Mouse (Mus musculus): ENCODE results near the gene Tvp23b. TPM values are rescaled to one million over a fixed set of nuclear protein-coding genes. Genes with fewer than 3 reads are reported as not detected.

Tvp23b gene
- polyA plus RNA-seq, 1 experiment from 2014 or later = 62.9 TPM

- WGBS = 77% methylated on average over 6 of the region's 6 CpGs
- no peak overlapping the region for H3K9ac ChIP-seq (ENCODE audit: low read depth, low read length)
- H3K9me3 ChIP-seq (ENCODE audit: control insufficient read depth, low read length) = no peaks in the 10 kb centered on the region
- H3K4me1 ChIP-seq (ENCODE audit: control insufficient read depth, insufficient read depth, low read length) = peaks cover 4% of the 10 kb centered on the region; the same call in 1 of the 2 replicates
- H3K27ac ChIP-seq (ENCODE audit: low read depth, low read length) = no peak overlapping the region
- H3K27me3 ChIP-seq (ENCODE audit: control insufficient read depth, insufficient read depth, low read length) = no peaks in the 10 kb centered on the region
- H3K36me3 ChIP-seq (ENCODE audit: control insufficient read depth, insufficient read depth, low read length) = no peaks in the 10 kb centered on the region
- no peak overlapping the region for H3K4me2 ChIP-seq (replicated peaks; ENCODE audit: low read depth, low read length)
- no peak overlapping the region for H3K4me3 ChIP-seq (ENCODE audit: low read length)
- no peak for ATAC-seq (ENCODE audit: low FRiP score, low TSS enrichment)
Observed at GRCm38 (mm10) chr11:62924091-62924761, 45.0 kb downstream of the Tvp23b start.

GRCm38 (mm10) chr11:62929799-62930198 is 50.5 kb downstream of the Tvp23b start:
- 10% methylated on average over 3 of the region's 3 CpGs for WGBS

GRCm38 (mm10) chr11:62930574-62930973 is 51.3 kb downstream of the Tvp23b start:
- Histone ChIP-seq H3K9me3 (ENCODE audit: control insufficient read depth, low read length) (no peaks in the 10 kb centered on the region), H3K27ac (ENCODE audit: low read depth, low read length) (no peak overlapping the region), H3K4me1 (ENCODE audit: control insufficient read depth, insufficient read depth, low read length) (no peaks in the 10 kb centered on the region), H3K27me3 (ENCODE audit: control insufficient read depth, insufficient read depth, low read length) (no peaks in the 10 kb centered on the region), H3K4me2 (replicated peaks; ENCODE audit: low read depth, low read length) (no peak overlapping the region), H3K4me3 (ENCODE audit: low read length) (no peak overlapping the region), H3K36me3 (ENCODE audit: control insufficient read depth, insufficient read depth, low read length) (no peaks in the 10 kb centered on the region), H3K9ac (ENCODE audit: low read depth, low read length) (no peak overlapping the region)
- ATAC-seq (ENCODE audit: low FRiP score, low TSS enrichment) = no peak
- WGBS = 80% methylated on average over 4 of the region's 4 CpGs

More at GRCm38 (mm10) chr11:62929799-62930198, 50.5 kb downstream of the Tvp23b start:
- Histone ChIP-seq H3K4me3 (ENCODE audit: low read length) (no peak overlapping the region), H3K27me3 (ENCODE audit: control insufficient read depth, insufficient read depth, low read length) (no peaks in the 10 kb centered on the region), H3K4me2 (replicated peaks; ENCODE audit: low read depth, low read length) (no peak overlapping the region), H3K27ac (ENCODE audit: low read depth, low read length) (no peak overlapping the region), H3K9ac (ENCODE audit: low read depth, low read length) (no peak overlapping the region), H3K4me1 (ENCODE audit: control insufficient read depth, insufficient read depth, low read length) (no peaks in the 10 kb centered on the region), H3K9me3 (ENCODE audit: control insufficient read depth, low read length) (no peaks in the 10 kb centered on the region), H3K36me3 (ENCODE audit: control insufficient read depth, insufficient read depth, low read length) (no peaks in the 10 kb centered on the region)
- 0 out of 2 replicates have a peak, but pooled peaks have one; percentile 32 for ATAC-seq (ENCODE audit: low FRiP score, low TSS enrichment)

GRCm38 (mm10) chr11:62931141-62931540 is 51.9 kb downstream of the Tvp23b start:
- Histone ChIP-seq H3K4me1 (ENCODE audit: control insufficient read depth, insufficient read depth, low read length) (no peaks in the 10 kb centered on the region), H3K9ac (ENCODE audit: low read depth, low read length) (no peak overlapping the region), H3K27ac (ENCODE audit: low read depth, low read length) (no peak overlapping the region), H3K9me3 (ENCODE audit: control insufficient read depth, low read length) (no peaks in the 10 kb centered on the region), H3K27me3 (ENCODE audit: control insufficient read depth, insufficient read depth, low read length) (no peaks in the 10 kb centered on the region), H3K4me3 (ENCODE audit: low read length) (no peak overlapping the region), H3K4me2 (replicated peaks; ENCODE audit: low read depth, low read length) (no peak overlapping the region), H3K36me3 (ENCODE audit: control insufficient read depth, insufficient read depth, low read length) (no peaks in the 10 kb centered on the region)
- 76% methylated on average over 5 of the region's 5 CpGs for WGBS
- ATAC-seq (ENCODE audit: low FRiP score, low TSS enrichment) = no peak

GRCm38 (mm10) chr11:62933099-62933498 is 53.8 kb downstream of the Tvp23b start:
- Histone ChIP-seq H3K9ac (ENCODE audit: low read depth, low read length) (no peak overlapping the region), H3K4me1 (ENCODE audit: control insufficient read depth, insufficient read depth, low read length) (no peaks in the 10 kb centered on the region), H3K4me3 (ENCODE audit: low read length) (no peak overlapping the region), H3K27me3 (ENCODE audit: control insufficient read depth, insufficient read depth, low read length) (no peaks in the 10 kb centered on the region), H3K36me3 (ENCODE audit: control insufficient read depth, insufficient read depth, low read length) (no peaks in the 10 kb centered on the region), H3K9me3 (ENCODE audit: control insufficient read depth, low read length) (no peaks in the 10 kb centered on the region), H3K27ac (ENCODE audit: low read depth, low read length) (no peak overlapping the region), H3K4me2 (replicated peaks; ENCODE audit: low read depth, low read length) (no peak overlapping the region)
- ATAC-seq (ENCODE audit: low FRiP score, low TSS enrichment) = no peak
- 89% methylated on average over 9 of the region's 9 CpGs for WGBS

GRCm38 (mm10) chr11:62934795-62935514 is 55.7 kb downstream of the Tvp23b start:
- 84% methylated on average over 11 of the region's 11 CpGs for WGBS
- Histone ChIP-seq H3K36me3 (ENCODE audit: control insufficient read depth, insufficient read depth, low read length) (no peaks in the 10 kb centered on the region), H3K27me3 (ENCODE audit: control insufficient read depth, insufficient read depth, low read length) (no peaks in the 10 kb centered on the region), H3K27ac (ENCODE audit: low read depth, low read length) (no peak overlapping the region), H3K4me3 (ENCODE audit: low read length) (no peak overlapping the region), H3K9me3 (ENCODE audit: control insufficient read depth, low read length) (no peaks in the 10 kb centered on the region), H3K4me2 (replicated peaks; ENCODE audit: low read depth, low read length) (no peak overlapping the region), H3K9ac (ENCODE audit: low read depth, low read length) (no peak overlapping the region), H3K4me1 (ENCODE audit: control insufficient read depth, insufficient read depth, low read length) (no peaks in the 10 kb centered on the region)
- no peak for ATAC-seq (ENCODE audit: low FRiP score, low TSS enrichment)

- Histone ChIP-seq H3K4me3 (ENCODE audit: low read length) (no peak overlapping the region), H3K27me3 (ENCODE audit: control insufficient read depth, insufficient read depth, low read length) (no peaks in the 10 kb centered on the region), H3K4me2 (replicated peaks; ENCODE audit: low read depth, low read length) (no peak overlapping the region), H3K27ac (ENCODE audit: low read depth, low read length) (no peak overlapping the region), H3K36me3 (ENCODE audit: control insufficient read depth, insufficient read depth, low read length) (no peaks in the 10 kb centered on the region), H3K9ac (ENCODE audit: low read depth, low read length) (no peak overlapping the region), H3K4me1 (ENCODE audit: control insufficient read depth, insufficient read depth, low read length) (no peaks in the 10 kb centered on the region), H3K9me3 (ENCODE audit: control insufficient read depth, low read length) (no peaks in the 10 kb centered on the region)
- ATAC-seq (ENCODE audit: low FRiP score, low TSS enrichment) = no peak
- 75% methylated on average over 6 of the region's 6 CpGs for WGBS
Observed at GRCm38 (mm10) chr11:62937986-62938385, 58.7 kb downstream of the Tvp23b start.

- Histone ChIP-seq H3K9ac (ENCODE audit: low read depth, low read length) (no peak overlapping the region), H3K4me3 (ENCODE audit: low read length) (no peak overlapping the region), H3K27ac (ENCODE audit: low read depth, low read length) (no peak overlapping the region), H3K4me2 (replicated peaks; ENCODE audit: low read depth, low read length) (no peak overlapping the region), H3K4me1 (ENCODE audit: control insufficient read depth, insufficient read depth, low read length) (no peaks in the 10 kb centered on the region), H3K36me3 (ENCODE audit: control insufficient read depth, insufficient read depth, low read length) (no peaks in the 10 kb centered on the region), H3K27me3 (ENCODE audit: control insufficient read depth, insufficient read depth, low read length) (no peaks in the 10 kb centered on the region), H3K9me3 (ENCODE audit: control insufficient read depth, low read length) (no peaks in the 10 kb centered on the region)
- 82% methylated on average over 5 of the region's 5 CpGs for WGBS
- ATAC-seq (ENCODE audit: low FRiP score, low TSS enrichment) = no peak
Observed at GRCm38 (mm10) chr11:62938921-62939320, 59.7 kb downstream of the Tvp23b start.

GRCm38 (mm10) chr11:62940176-62940575 is 60.9 kb downstream of the Tvp23b start:
- H3K36me3 ChIP-seq (ENCODE audit: control insufficient read depth, insufficient read depth, low read length) = no peaks in the 10 kb centered on the region
- H3K9ac ChIP-seq (ENCODE audit: low read depth, low read length) = no peak overlapping the region
- no peaks in the 10 kb centered on the region for H3K9me3 ChIP-seq (ENCODE audit: control insufficient read depth, low read length)
- 90% methylated on average over 3 of the region's 3 CpGs for WGBS
- H3K4me2 ChIP-seq (replicated peaks; ENCODE audit: low read depth, low read length) = no peak overlapping the region
- no peak overlapping the region for H3K4me3 ChIP-seq (ENCODE audit: low read length)
- ATAC-seq (ENCODE audit: low FRiP score, low TSS enrichment) = no peak
- H3K27ac ChIP-seq (ENCODE audit: low read depth, low read length) = no peak overlapping the region
- no peaks in the 10 kb centered on the region for H3K27me3 ChIP-seq (ENCODE audit: control insufficient read depth, insufficient read depth, low read length)
- H3K4me1 ChIP-seq (ENCODE audit: control insufficient read depth, insufficient read depth, low read length) = no peaks in the 10 kb centered on the region
